Mouse (Mus musculus) retina, postnatal 1 day (tissue): Measurements from ENCODE around the gene Zfp592.

Experiments used
- DNase-seq: peaks from one replicate; pipeline ENCODE4 v3.0.0-alpha.2; 2012

The Zfp592 gene

GRCm38 (mm10) chr7:81057901-81058711, 64.6 kb downstream of the Zfp592 start:
- DNase-seq = no peak

GRCm38 (mm10) chr7:81058712-81059154, 65.3 kb downstream of the Zfp592 start:
- no peak for DNase-seq

DNA sequence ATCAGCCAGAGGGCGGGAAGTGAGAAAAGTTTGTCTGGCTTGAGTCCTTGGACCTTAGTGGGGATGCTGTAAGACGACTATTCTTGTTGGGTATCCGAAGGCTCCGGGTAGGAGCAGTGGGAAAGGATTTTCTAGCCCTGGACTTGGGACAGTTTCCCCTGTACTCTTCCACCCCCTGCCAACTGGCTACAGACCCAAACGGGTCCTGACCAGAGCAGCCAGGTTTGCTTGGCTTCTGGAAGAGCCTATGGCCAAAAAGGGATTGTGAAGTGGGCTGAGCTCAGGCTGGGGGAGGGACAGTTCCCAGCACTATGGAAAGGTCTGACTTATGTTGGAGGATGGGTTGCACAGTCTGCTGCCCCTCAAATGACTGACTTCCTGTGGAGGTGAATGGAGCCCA, 65.9 kb downstream of the Zfp592 start:
- no peak for DNase-seq

GRCm38 (mm10) chr7:81060908-81061307, 67.4 kb downstream of the Zfp592 start:
- peak; percentile 55 for DNase-seq

DNA sequence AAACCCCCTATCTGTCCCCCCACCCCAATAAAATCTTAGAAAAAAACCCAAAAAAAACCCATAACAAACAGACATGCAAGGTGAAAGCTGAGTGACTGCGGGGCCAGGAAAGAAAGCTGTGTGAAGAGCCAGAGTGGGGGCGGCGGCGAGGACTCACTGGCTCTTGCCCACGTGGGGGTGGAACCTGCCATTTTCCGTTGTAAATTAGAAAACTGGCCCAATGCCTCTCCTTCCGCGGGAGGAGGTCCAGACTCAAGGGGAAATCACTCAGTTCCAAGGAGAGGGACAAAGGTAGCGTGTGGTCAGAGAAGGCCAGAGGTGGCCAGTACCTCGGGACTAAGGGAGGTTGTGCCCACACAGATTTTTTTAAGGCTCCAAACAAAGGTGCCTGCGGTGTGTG, 68.5 kb downstream of the Zfp592 start:
- no peak for DNase-seq

DNA sequence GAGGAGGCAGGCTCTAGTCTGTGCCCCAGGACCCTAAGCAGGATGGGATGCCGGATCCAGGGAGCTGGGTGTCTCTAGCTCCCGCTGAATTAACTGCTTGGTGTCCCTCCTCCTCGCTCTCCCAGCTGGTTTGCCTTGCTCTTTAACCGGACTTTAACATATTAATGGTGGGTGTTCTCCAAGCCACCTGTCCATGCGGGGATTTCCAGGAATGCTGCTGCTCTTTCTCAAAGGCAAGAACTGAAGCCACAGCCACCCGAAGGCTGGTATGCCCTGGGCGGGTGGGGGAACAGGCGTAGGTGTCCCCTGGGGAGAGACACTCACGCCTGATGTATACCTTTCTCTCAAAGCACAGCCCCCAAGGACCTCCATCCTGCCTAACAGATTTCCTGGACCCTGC, 69.9 kb downstream of the Zfp592 start:
- DNase-seq = no peak

DNA sequence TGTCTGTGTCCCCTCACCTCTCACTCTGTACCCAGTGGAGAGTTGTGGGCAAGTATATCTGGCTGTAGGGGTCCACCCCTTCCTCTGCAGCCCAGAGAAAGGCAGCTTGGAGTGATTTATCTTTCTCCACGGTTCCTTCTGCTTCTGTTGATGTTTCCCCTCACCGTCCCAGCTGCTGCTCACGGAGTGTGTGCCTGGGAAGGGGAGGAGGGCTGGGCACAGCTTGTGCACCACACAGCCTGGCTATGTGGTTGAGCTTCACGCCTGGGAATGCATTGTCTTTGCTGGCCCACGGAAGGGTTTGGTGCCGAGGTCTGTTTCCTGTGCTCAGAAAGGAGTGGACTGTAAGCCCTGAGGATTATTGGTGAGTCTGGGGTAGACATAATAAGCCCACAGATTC, 73.2 kb downstream of the Zfp592 start:
- DNase-seq = no peak

GRCm38 (mm10) chr7:81072463-81072862, 79.0 kb downstream of the Zfp592 start:
- no peak for DNase-seq

DNA sequence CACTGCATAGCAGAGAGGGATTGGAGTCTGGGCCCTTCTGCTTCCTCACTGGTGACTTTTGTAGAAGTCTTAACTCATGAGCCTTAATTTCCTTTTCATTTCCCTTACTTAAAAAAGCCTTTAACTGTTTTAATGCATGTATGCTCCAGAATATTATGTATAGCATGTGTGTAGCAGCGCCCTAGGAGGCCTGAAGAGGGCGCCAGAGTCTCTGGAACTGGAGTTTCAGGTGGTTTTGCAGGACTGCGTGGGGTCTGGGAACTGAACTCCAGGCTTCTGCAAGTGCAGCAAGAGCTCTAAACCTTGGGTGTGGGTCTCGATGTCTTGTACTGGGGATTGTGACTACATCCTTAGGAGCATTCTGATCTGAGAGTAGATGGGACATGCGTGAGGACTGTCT, 79.8 kb downstream of the Zfp592 start:
- DNase-seq = no peak

GRCm38 (mm10) chr7:81074546-81074945, 81.1 kb downstream of the Zfp592 start:
- no peak for DNase-seq

GRCm38 (mm10) chr7:81075299-81075698, 81.8 kb downstream of the Zfp592 start:
- DNase-seq = no peak

- no peak for DNase-seq
Measured at GRCm38 (mm10) chr7:81075732-81076131, 82.3 kb downstream of the Zfp592 start.

DNA sequence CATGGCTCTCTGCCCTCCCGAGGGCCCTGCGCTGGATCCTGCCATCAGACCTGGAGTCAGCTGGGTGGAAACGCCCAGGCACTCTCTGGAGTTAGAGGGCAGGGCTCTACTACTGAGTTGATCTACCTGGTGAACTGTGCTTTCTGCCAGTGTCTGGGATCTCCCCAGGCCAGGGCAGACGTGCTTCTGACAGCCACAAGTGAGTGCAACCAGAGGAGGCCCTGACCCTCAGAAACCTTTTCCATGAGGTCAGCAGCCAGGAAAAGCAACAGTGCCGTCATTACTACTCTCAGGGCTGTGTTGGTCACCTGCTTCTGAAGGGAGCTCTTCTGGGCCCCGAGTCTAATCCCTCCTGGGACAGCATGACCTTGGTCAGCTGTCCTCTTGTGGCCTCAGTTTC, 83.5 kb downstream of the Zfp592 start:
- DNase-seq = no peak

GRCm38 (mm10) chr7:81078740-81079139, 85.3 kb downstream of the Zfp592 start:
- no peak for DNase-seq

GRCm38 (mm10) chr7:81093420-81093965, 100.0 kb downstream of the Zfp592 start:
- peak; percentile 15 for DNase-seq

DNA sequence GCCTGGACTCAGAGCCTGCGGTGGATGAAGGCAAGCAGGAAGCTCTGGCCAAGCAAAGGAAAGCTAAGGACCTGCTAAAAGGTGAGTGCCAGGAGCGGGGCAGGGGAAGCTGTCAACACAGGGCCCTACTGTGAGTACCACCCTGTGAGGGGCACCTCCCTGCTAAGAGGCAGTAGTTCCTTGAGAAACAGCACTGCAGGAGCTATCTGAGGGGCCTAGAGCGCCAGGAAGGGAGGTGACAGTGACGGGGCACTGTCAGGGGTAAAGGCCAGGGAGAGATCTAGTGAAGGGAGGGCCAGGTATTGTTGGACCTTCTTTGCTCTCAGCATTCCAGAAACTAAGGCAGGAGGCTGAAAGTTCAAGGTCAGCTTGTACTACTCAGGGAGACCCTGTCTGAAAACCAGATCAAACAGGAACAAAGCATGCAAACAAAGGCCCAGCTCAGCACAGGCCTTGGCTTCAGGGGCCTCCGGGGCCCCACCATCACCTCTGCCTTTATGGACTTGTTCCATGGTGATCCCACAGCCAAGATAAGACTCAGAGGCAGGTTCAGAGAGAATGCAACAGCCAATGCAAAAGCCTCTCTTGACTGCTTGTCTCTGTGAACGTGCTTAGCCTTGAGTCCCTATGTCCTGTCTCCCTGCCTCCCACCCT, 100.8 kb downstream of the Zfp592 start:
- no peak for DNase-seq
